Mouse (Mus musculus): ENCODE measurements around the gene 4930523C07Rik. TPM values are rescaled to one million over a fixed set of nuclear protein-coding genes. Genes with fewer than 3 reads are reported as not detected.

4930523C07Rik gene
- polyA plus RNA-seq, 1 experiment from 2014 or later = 2.8 TPM

DNA sequence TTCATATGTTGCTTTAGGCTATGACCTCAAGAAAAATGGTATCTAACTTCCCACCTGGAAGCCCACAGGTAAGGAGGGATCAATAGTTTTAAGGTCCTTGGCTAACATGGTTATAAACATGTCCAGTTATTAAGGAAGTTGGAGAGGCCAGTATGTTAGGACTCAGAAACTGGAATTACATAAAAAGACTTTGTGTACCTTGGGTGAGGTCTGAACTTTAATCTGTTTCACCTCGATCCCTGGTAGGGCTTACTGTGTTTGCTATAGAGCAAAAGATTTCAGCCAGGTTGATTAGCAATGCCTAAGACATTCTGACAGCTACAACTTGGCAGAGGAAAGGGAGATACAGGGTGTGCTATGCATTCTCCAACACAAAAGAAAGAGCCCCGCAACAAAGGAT is 79.8 kb downstream of the 4930523C07Rik start:
- no peaks in the 10 kb centered on the region for H3K4me1 ChIP-seq (ENCODE audit: control insufficient read depth, insufficient read depth, low read length)
- no peak overlapping the region for H3K4me2 ChIP-seq
- H3K9ac ChIP-seq (ENCODE audit: low read length) = no peak overlapping the region
- no peaks in the 10 kb centered on the region for H3K27me3 ChIP-seq (ENCODE audit: control insufficient read depth, insufficient read depth, low read length)
- no peak overlapping the region for H3K27ac ChIP-seq (ENCODE audit: low read depth, low read length)
- 83% methylated on average over 2 of the region's 2 CpGs for WGBS
- no peaks in the 10 kb centered on the region for H3K36me3 ChIP-seq (ENCODE audit: control insufficient read depth, insufficient read depth, low read length)
- ATAC-seq (ENCODE audit: low FRiP score) (no peak), DNase-seq (ENCODE audit: low spot score, missing footprints) (no peak)
- H3K4me3 ChIP-seq (ENCODE audit: low read depth, low read length) = no peak overlapping the region
- no peaks in the 10 kb centered on the region for H3K9me3 ChIP-seq (ENCODE audit: control insufficient read depth, low read length)

Other genes with a start within 250 kb of the 4930523C07Rik start
- gene Tnn, start 109.2 kb downstream of the 4930523C07Rik start, polyA plus RNA-seq (2014; fragmentation: Nextera tagmentation; extraction: Ambion mirVana) = not detected in 2 replicates
- gene Mrps14, start 150.8 kb downstream of the 4930523C07Rik start, polyA plus RNA-seq (2014; fragmentation: Nextera tagmentation; extraction: Ambion mirVana) = 254 and 258 TPM in 2 replicates
- 342 and 356 TPM in 2 replicates for gene Cacybp, start 168.5 kb downstream of the 4930523C07Rik start, polyA plus RNA-seq (2014; fragmentation: Nextera tagmentation; extraction: Ambion mirVana)

All from midbrain, embryonic 11.5 days (tissue).